ENCODE assay signal across 14 mouse cellular contexts in genomic region chr7:125605725-125606139, GRCm38 (mm10). TPM values are rescaled to one million over a fixed set of nuclear protein-coding genes. Genes with fewer than 3 reads are reported as not detected.
DNase-seq lines count a peak whose midpoint lies in the region; ATAC-seq and TF ChIP-seq lines count a peak whose summit lies in the region.
"Had no signal": no experiment of that assay in that cellular context is flagged by ENCODE, and none has a peak within 500 bp of the region (broad histone marks: within the 10 kb centered on the region; RNA-seq: fewer than 3 reads in every experiment).

No protein-coding gene starts in this region.

- WGBS in lung, adult 2 months: 41% methylated on average over 4 of the region's 4 CpGs
- 26% methylated on average over 4 of the region's 4 CpGs for WGBS in lung, embryonic 16.5 days
- 24% methylated on average over 4 of the region's 4 CpGs for WGBS in intestine, embryonic 15.5 days
- 74% methylated on average over 4 of the region's 4 CpGs for WGBS in forebrain, embryonic 13.5 days

- H3K9me3 ChIP-seq in lung, embryonic 16.5 days (ENCODE audit: control insufficient read depth, low read length): no peaks in the 10 kb centered on the region
- no peaks in the 10 kb centered on the region for H3K9me3 ChIP-seq in intestine, embryonic 15.5 days
- no peaks in the 10 kb centered on the region for H3K9me3 ChIP-seq in forebrain, embryonic 13.5 days (replicated peaks)
- H3K9me3 ChIP-seq: midbrain, embryonic 13.5 days had no signal

- H3K36me3 ChIP-seq in lung, embryonic 16.5 days (ENCODE audit: control insufficient read depth, insufficient read depth, low read length): no peaks in the 10 kb centered on the region
- H3K36me3 ChIP-seq in intestine, embryonic 15.5 days: no peaks in the 10 kb centered on the region
- no peaks in the 10 kb centered on the region for H3K36me3 ChIP-seq in forebrain, embryonic 13.5 days (ENCODE audit: poor library complexity, severe bottlenecking)
- H3K36me3 ChIP-seq: midbrain, embryonic 13.5 days; neural tube, embryonic 13.5 days had no signal

- TF ChIP-seq CTCF in lung, adult 2 months (IDR thresholded peaks at IDR 0.05; ENCODE audit: insufficient read depth, low read length): no peak

- ATAC-seq in lung, embryonic 16.5 days (ENCODE audit: low read depth): peak; percentile 10; the same call in 1 of the 2 replicates
- ATAC-seq in intestine, embryonic 15.5 days: no peak
- no peak for ATAC-seq in forebrain, embryonic 13.5 days
- ATAC-seq: hindbrain, postnatal 0 days; midbrain, embryonic 13.5 days had no signal

- DNase-seq in lung, adult 2 months: no peak
- DNase-seq in lung, postnatal 14 days: no peak
- DNase-seq in spleen, postnatal 36 days (ENCODE audit: low spot score in 2 of 2): peak; percentile 86 to 87
- DNase-seq in gastrocnemius, adult 8-10 months (ENCODE audit: low spot score in 2 of 2): no peak
- DNase-seq in adrenal gland, adult 8-10 months: no peak
- DNase-seq: cerebellum, adult 2 months; gastrocnemius, postnatal 14 days; kidney, postnatal 25 days had no signal

- H3K9ac ChIP-seq in lung, embryonic 16.5 days (ENCODE audit: low read length): no peak overlapping the region
- no peak overlapping the region for H3K9ac ChIP-seq in intestine, embryonic 15.5 days
- no peak overlapping the region for H3K9ac ChIP-seq in forebrain, embryonic 13.5 days
- H3K9ac ChIP-seq: midbrain, embryonic 13.5 days; neural tube, embryonic 13.5 days had no signal

- peaks cover 3% of the 10 kb centered on the region for H3K4me1 ChIP-seq in lung, adult 2 months (ENCODE audit: control insufficient read depth, insufficient read depth, low read length)
- peaks cover 14% of the 10 kb centered on the region for H3K4me1 ChIP-seq in lung, embryonic 16.5 days (replicated peaks; ENCODE audit: control insufficient read depth, insufficient read depth, low read length)
- no peaks in the 10 kb centered on the region for H3K4me1 ChIP-seq in intestine, embryonic 15.5 days (replicated peaks)
- no peaks in the 10 kb centered on the region for H3K4me1 ChIP-seq in forebrain, embryonic 13.5 days
- H3K4me1 ChIP-seq: midbrain, embryonic 13.5 days; neural tube, embryonic 13.5 days had no signal

- peak overlapping the region; percentile 19 for H3K4me3 ChIP-seq in lung, adult 2 months (replicated peaks; ENCODE audit: extremely low read depth, low read depth, low read length)
- H3K4me3 ChIP-seq in lung, embryonic 16.5 days (ENCODE audit: low read length): no peak overlapping the region
- H3K4me3 ChIP-seq in intestine, embryonic 15.5 days (replicated peaks): no peak overlapping the region
- no peak overlapping the region for H3K4me3 ChIP-seq in forebrain, embryonic 13.5 days
- H3K4me3 ChIP-seq: midbrain, embryonic 13.5 days; neural tube, embryonic 13.5 days had no signal

- peak overlapping the region; percentile 62 for H3K27ac ChIP-seq in lung, embryonic 16.5 days (ENCODE audit: low read length)
- no peak overlapping the region for H3K27ac ChIP-seq in intestine, embryonic 15.5 days
- H3K27ac ChIP-seq in forebrain, embryonic 13.5 days: no peak overlapping the region
- H3K27ac ChIP-seq: hindbrain, postnatal 0 days; midbrain, embryonic 13.5 days; neural tube, embryonic 13.5 days had no signal

- no peak for TF ChIP-seq POLR2A in lung, adult 2 months (IDR thresholded peaks at IDR 0.05; ENCODE audit: borderline replicate concordance, extremely low read depth, low read depth, low read length)

- H3K27me3 ChIP-seq in lung, embryonic 16.5 days (ENCODE audit: control insufficient read depth, insufficient read depth, low read depth, low read length): no peaks in the 10 kb centered on the region
- no peaks in the 10 kb centered on the region for H3K27me3 ChIP-seq in intestine, embryonic 15.5 days (replicated peaks)
- H3K27me3 ChIP-seq in forebrain, embryonic 13.5 days: no peaks in the 10 kb centered on the region
- H3K27me3 ChIP-seq: midbrain, embryonic 13.5 days; neural tube, embryonic 13.5 days had no signal

- H3K4me2 ChIP-seq in lung, embryonic 16.5 days (ENCODE audit: low read depth, low read length): no peak overlapping the region
- no peak overlapping the region for H3K4me2 ChIP-seq in intestine, embryonic 15.5 days (replicated peaks)
- H3K4me2 ChIP-seq in forebrain, embryonic 13.5 days: no peak overlapping the region
- H3K4me2 ChIP-seq: midbrain, embryonic 13.5 days; neural tube, embryonic 13.5 days had no signal

RNA-seq across cellular contexts. Expression of gene Il21r, which starts 2.5 kb away (rescaled TPM):
- 7.6 and 8.8 TPM in 2 replicates for polyA plus RNA-seq in lung, adult 2 months (2012; rRNA removed)
- polyA plus RNA-seq in lung, embryonic 16.5 days (2015; fragmentation: Nextera tagmentation; extraction: Ambion mirVana): 0.40 and 0.83 TPM in 2 replicates
- not detected for total RNA-seq in gastrocnemius, adult 8-10 months (2022)
- polyA plus RNA-seq in intestine, embryonic 15.5 days (2015; fragmentation: Nextera tagmentation; extraction: Ambion mirVana): 0.32 and 0.52 TPM in 2 replicates
- 1 to 10 TPM in 2 of 4 experiments, under 1 TPM in 2; 0.70 to 1.6 (median 0.96) TPM for total RNA-seq in adrenal gland, adult 8-10 months (2022)
- polyA plus RNA-seq in forebrain, embryonic 13.5 days (2015; fragmentation: Nextera tagmentation; extraction: Ambion mirVana): 0.24 and 0.26 TPM in 2 replicates

RNA-seq across cellular contexts. Expression of gene Il4ra, which starts 53.8 kb away (rescaled TPM):
- polyA plus RNA-seq in lung, adult 2 months (2012; rRNA removed): 75.3 and 85.2 TPM in 2 replicates
- polyA plus RNA-seq in lung, embryonic 16.5 days (2015; fragmentation: Nextera tagmentation; extraction: Ambion mirVana): 18.8 and 19.5 TPM in 2 replicates
- total RNA-seq in gastrocnemius, adult 8-10 months (2022): 1 to 10 TPM; 2.5 to 6.2 (median 3.5) TPM
- polyA plus RNA-seq in intestine, embryonic 15.5 days (2015; fragmentation: Nextera tagmentation; extraction: Ambion mirVana): 10.4 and 11.8 TPM in 2 replicates
- total RNA-seq in adrenal gland, adult 8-10 months (2022): 100 to 1,000 TPM in 2 of 4 experiments, 10 to 100 TPM in 2; 33.7 to 203 (median 102) TPM
- polyA plus RNA-seq in forebrain, embryonic 13.5 days (2015; fragmentation: Nextera tagmentation; extraction: Ambion mirVana): 1.8 and 2.0 TPM in 2 replicates

Comparison
In these comparisons a context has a peak if more than half of its experiments do, and no peak if none do; other contexts are left out.
1. DNase-seq: peak in spleen, postnatal 36 days (2 of 2); none in lung, adult 2 months (single experiment), lung, postnatal 14 days (single experiment), gastrocnemius, adult 8-10 months (0 of 2) and adrenal gland, adult 8-10 months (single experiment).